Mouse (Mus musculus): ENCODE results near the gene Keg1. TPM values are rescaled to one million over a fixed set of nuclear protein-coding genes. Genes with fewer than 3 reads are reported as not detected.

The Keg1 gene
- polyA plus RNA-seq, 1 experiment = not detected

GRCm38 (mm10) chr19:12756286-12756685 lies 60.7 kb downstream of the Keg1 start:
- Histone ChIP-seq H3K9me3 (ENCODE audit: control insufficient read depth, low read length) (no peaks in the 10 kb centered on the region), H3K4me3 (replicated peaks) (no peak overlapping the region), H3K36me3 (ENCODE audit: control insufficient read depth) (no peaks in the 10 kb centered on the region), H3K4me1 (ENCODE audit: control insufficient read depth) (no peaks in the 10 kb centered on the region), H3K27me3 (ENCODE audit: control insufficient read depth) (no peaks in the 10 kb centered on the region)
- no peak for TF ChIP-seq TAL1 (IDR thresholded peaks at IDR 0.05; ENCODE audit: low read length)
- no peak for TF ChIP-seq GATA1 (IDR thresholded peaks at IDR 0.05; ENCODE audit: low read length)

- no peaks in the 10 kb centered on the region for H3K4me1 ChIP-seq (ENCODE audit: control insufficient read depth)
- H3K9me3 ChIP-seq (ENCODE audit: control insufficient read depth, low read length) = no peaks in the 10 kb centered on the region
- H3K4me3 ChIP-seq (replicated peaks) = no peak overlapping the region
- TF ChIP-seq TAL1 (IDR thresholded peaks at IDR 0.05; ENCODE audit: low read length) (no peak), GATA1 (IDR thresholded peaks at IDR 0.05; ENCODE audit: low read length) (no peak)
- H3K27me3 ChIP-seq (ENCODE audit: control insufficient read depth) = no peaks in the 10 kb centered on the region
- H3K36me3 ChIP-seq (ENCODE audit: control insufficient read depth) = peaks cover 18% of the 10 kb centered on the region
Observed at GRCm38 (mm10) chr19:12758936-12759478, 63.4 kb downstream of the Keg1 start.

GRCm38 (mm10) chr19:12759656-12760055 lies 64.1 kb downstream of the Keg1 start:
- no peak for TF ChIP-seq GATA1 (IDR thresholded peaks at IDR 0.05; ENCODE audit: low read length)
- TF ChIP-seq TAL1 (IDR thresholded peaks at IDR 0.05; ENCODE audit: low read length) = no peak
- Histone ChIP-seq H3K4me3 (replicated peaks) (no peak overlapping the region), H3K27me3 (ENCODE audit: control insufficient read depth) (no peaks in the 10 kb centered on the region), H3K36me3 (ENCODE audit: control insufficient read depth) (peaks cover 24% of the 10 kb centered on the region), H3K9me3 (ENCODE audit: control insufficient read depth, low read length) (no peaks in the 10 kb centered on the region), H3K4me1 (ENCODE audit: control insufficient read depth) (no peaks in the 10 kb centered on the region)

- Histone ChIP-seq H3K9me3 (ENCODE audit: control insufficient read depth, low read length) (no peaks in the 10 kb centered on the region), H3K4me3 (replicated peaks) (no peak overlapping the region), H3K4me1 (ENCODE audit: control insufficient read depth) (no peaks in the 10 kb centered on the region), H3K36me3 (ENCODE audit: control insufficient read depth) (peaks cover 49% of the 10 kb centered on the region), H3K27me3 (ENCODE audit: control insufficient read depth) (no peaks in the 10 kb centered on the region)
- no peak for TF ChIP-seq GATA1 (IDR thresholded peaks at IDR 0.05; ENCODE audit: low read length)
- no peak for TF ChIP-seq TAL1 (IDR thresholded peaks at IDR 0.05; ENCODE audit: low read length)
Observed at GRCm38 (mm10) chr19:12762212-12763130, 66.9 kb downstream of the Keg1 start.

- Histone ChIP-seq H3K27me3 (ENCODE audit: control insufficient read depth) (no peaks in the 10 kb centered on the region), H3K4me1 (ENCODE audit: control insufficient read depth) (no peaks in the 10 kb centered on the region), H3K4me3 (replicated peaks) (no peak within 1 kb of the TSS), H3K9me3 (ENCODE audit: control insufficient read depth, low read length) (no peaks in the 10 kb centered on the region), H3K36me3 (ENCODE audit: control insufficient read depth) (peaks cover 76% of the 10 kb centered on the region)
- TF ChIP-seq GATA1 (IDR thresholded peaks at IDR 0.05; ENCODE audit: low read length) (no peak), TAL1 (IDR thresholded peaks at IDR 0.05; ENCODE audit: low read length) (no peak)
Observed at GRCm38 (mm10) chr19:12765308-12765707, 69.7 kb downstream of the Keg1 start, which contains the start of gene Cntf. Gene Cntf (minus strand): TSS chr19:12765632.

Other genes with a start within 250 kb of the Keg1 start
- gene Mpeg1, start 235.0 kb upstream of the Keg1 start, polyA plus RNA-seq (2012) = 0.02 and 0.03 TPM in 2 replicates
- 0.01 TPM in 2 replicates for gene Dtx4, start 194.3 kb upstream of the Keg1 start, polyA plus RNA-seq (2012)
- gene Fam111a, start 150.0 kb upstream of the Keg1 start, polyA plus RNA-seq (2012) = 0.54 and 0.64 TPM in 2 replicates
- not detected in 2 replicates for gene Gm4952, start 95.8 kb upstream of the Keg1 start, polyA plus RNA-seq (2012)
- gene Glyat, start 62.5 kb upstream of the Keg1 start, polyA plus RNA-seq (2012) = not detected in 2 replicates
- not detected in 2 replicates for gene Olfr1442, start 25.3 kb upstream of the Keg1 start, polyA plus RNA-seq (2012)
- not detected in 2 replicates for gene Olfr1443, start 17.7 kb upstream of the Keg1 start, polyA plus RNA-seq (2012)
- gene Cntf, start 69.8 kb downstream of the Keg1 start, polyA plus RNA-seq (2012) = 0.03 TPM in 1 of 2 replicates, not detected in the other
- gene Zfp91, start 100.3 kb downstream of the Keg1 start, polyA plus RNA-seq (2012) = 4.8 TPM in 2 replicates
- 0.02 TPM in 1 of 2 replicates, not detected in the other for gene Lpxn, start 100.4 kb downstream of the Keg1 start, polyA plus RNA-seq (2012)
- not detected in 2 replicates for gene Gm5244, start 150.9 kb downstream of the Keg1 start, polyA plus RNA-seq (2012)
- gene Olfr1444, start 161.5 kb downstream of the Keg1 start, polyA plus RNA-seq (2012) = not detected in 2 replicates
- gene Olfr1445, start 188.1 kb downstream of the Keg1 start, polyA plus RNA-seq (2012) = not detected in 2 replicates
- gene Olfr1446, start 197.7 kb downstream of the Keg1 start, polyA plus RNA-seq (2012) = not detected in 2 replicates
- not detected in 2 replicates for gene Olfr1447, start 208.0 kb downstream of the Keg1 start, polyA plus RNA-seq (2012)
- gene Olfr1448, start 228.6 kb downstream of the Keg1 start, polyA plus RNA-seq (2012) = not detected in 2 replicates
- not detected in 2 replicates for gene Olfr1449, start 235.1 kb downstream of the Keg1 start, polyA plus RNA-seq (2012)

Measured in erythroblast, embryonic 14.5 days (primary cell).